Mouse (Mus musculus) gastrocnemius, adult 2 months (tissue): ENCODE results near the gene Rtf2. TPM values are rescaled to one million over a fixed set of nuclear protein-coding genes. Genes with fewer than 3 reads are reported as not detected.
A peak's percentile ranks its signal among the peaks of the same experiment; 100 is the strongest.

Source experiments
- DNase-seq: peaks from one replicate; pipeline ENCODE4 v3.0.0; 2022
- H3K27ac ChIP-seq: fragments of 200-600 bp; 2 replicates; pipeline ENCODE4 v1.8.1; 2022; ENCODE audit warnings: mild to moderate bottlenecking
- H3K4me3 ChIP-seq: fragments of 200-600 bp; 2 replicates; pipeline ENCODE4 v1.8.1; 2022; ENCODE audit warnings: mild to moderate bottlenecking, moderate library complexity
- CTCF ChIP-seq: fragments of 200-600 bp; IDR thresholded peaks from 2 replicates; pipeline ENCODE4 v1.8.1; 2022; ENCODE audit warnings: antibody characterized with exemption, mild to moderate bottlenecking, moderate library complexity
- intact Hi-C: fragments of 180-260 bp; cut with DNase I; formaldehyde crosslinking; loops from one replicate; pipeline ENCODE4 v1.15.1; 2025
- total RNA-seq, 2 experiments: library from RNA; stranded (reverse); gene quantifications; 2 replicates each; pipeline ENCODE4 v1.2.3; 2021

The Rtf2 gene
- total RNA-seq, 2 experiments from 2014 or later, result 28.1 to 29.3 TPM

DNA sequence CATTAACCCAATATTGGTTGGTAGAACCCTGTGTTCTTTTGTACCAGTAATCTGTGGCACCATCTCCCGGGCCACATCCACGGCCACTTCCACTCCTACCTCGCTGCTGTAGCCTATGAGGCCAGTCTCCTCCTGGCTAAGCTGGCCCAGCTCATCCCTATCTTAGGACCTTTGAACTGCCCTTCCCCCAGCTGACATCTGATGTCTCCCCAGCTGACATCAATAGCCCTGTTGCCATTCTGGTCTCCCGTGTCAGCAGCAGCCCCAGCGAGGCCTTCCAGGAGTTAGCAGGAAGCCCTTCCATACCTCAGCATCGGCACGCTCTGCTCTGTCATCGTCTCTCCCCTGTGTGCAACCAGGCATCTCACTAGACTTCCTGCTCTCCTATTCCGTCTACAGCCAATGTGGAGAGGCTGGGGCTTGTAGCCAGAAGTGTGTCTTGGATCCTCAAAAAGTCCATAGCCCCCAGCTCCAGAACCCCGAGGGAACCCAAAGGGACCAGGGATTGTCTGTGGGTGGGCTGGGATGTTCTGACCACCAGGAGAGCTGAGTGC, 36.4 kb downstream of the Rtf2 start:
- peak overlapping the region; percentile 52 for H3K4me3 ChIP-seq

DNA sequence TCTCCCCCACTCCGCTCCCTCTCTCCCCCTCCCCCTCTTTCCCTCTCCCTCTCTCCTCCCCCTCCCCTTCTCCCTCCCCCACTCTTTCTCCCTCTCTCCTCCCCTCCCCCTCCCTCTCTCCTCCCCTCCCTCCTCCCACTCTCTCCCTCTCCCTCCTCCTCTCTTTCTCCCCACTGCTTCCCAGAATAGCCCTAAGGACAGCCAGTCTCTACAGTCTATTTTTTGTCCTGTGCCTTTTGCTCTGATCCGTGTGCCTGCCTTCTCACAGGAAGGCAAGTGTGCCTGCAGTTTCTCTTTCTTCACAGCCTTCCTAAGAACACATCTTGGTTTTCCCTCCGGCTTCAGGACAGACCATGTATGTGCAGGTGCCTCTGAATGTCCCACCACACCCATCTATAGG, 37.0 kb downstream of the Rtf2 start:
- peak overlapping the region; percentile 67 for H3K4me3 ChIP-seq
- H3K27ac ChIP-seq, result peak overlapping the region; percentile 91
- intact Hi-C loops, result loop anchor here (2.0 to 10.0 kb wide), 2 partner anchors 23 to 607 kb away; no protein-coding TSS in a partner anchor
- no peak for DNase-seq
- TF ChIP-seq CTCF, result no peak

More for the DNA sequence above, 36.4 kb downstream of the Rtf2 start:
- H3K27ac ChIP-seq, result peak overlapping the region; percentile 91
- DNase-seq, result peak; percentile 77
- intact Hi-C loops, result loop anchor here (2.0 to 10.0 kb wide), 2 partner anchors 24 to 608 kb away; no protein-coding TSS in a partner anchor
- no peak for TF ChIP-seq CTCF

DNA sequence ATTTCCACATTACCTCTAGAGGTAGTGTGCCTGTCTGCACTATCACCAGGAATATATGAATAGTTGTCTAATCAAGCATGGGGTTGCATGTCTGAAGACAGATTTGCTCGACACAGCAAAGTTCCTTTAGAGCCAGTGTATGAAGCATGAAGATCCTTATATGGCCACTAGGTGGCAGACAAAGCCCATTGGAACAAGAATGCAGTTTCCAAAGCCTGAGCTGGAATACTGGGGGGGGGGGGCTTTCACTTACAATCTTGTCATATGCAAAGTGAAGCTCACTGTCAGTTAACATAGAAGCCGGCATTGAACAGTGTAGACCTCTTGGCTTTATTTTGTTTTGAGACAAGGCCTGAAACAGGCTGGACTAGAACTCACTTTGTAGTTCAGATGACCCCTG, 37.5 kb downstream of the Rtf2 start:
- intact Hi-C loops, result loop anchor here (1.0 to 10.0 kb wide), 3 partner anchors 23 to 607 kb away; no protein-coding TSS in a partner anchor
- Histone ChIP-seq H3K27ac (peak overlapping the region; percentile 91), H3K4me3 (peak overlapping the region; percentile 67)
- peak; percentile 78 for TF ChIP-seq CTCF
- DNase-seq, result no peak

DNA sequence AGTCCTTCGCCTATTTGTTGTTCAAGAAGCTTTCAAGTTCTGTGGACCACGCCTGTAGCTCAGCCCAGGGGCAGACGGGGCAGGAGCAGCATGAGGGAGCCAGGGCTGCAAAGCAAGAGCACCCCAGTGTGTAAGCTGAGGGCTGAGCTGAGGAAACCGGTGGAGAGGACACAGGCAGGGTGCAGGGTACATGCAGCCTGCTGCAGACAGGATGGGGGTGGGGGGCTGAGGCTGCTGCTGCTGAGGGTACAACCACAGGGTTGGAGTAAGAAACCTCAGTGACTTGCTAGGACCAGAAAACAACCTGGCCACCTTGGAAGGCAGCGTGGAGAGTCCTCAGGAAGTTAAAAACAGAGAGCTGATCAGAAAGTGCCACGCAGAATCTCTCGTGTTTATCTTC, 39.9 kb downstream of the Rtf2 start:
- Histone ChIP-seq H3K4me3 (no peak overlapping the region), H3K27ac (no peak overlapping the region)
- intact Hi-C loops, result no loop called here
- no peak for DNase-seq
- TF ChIP-seq CTCF, result no peak

DNA sequence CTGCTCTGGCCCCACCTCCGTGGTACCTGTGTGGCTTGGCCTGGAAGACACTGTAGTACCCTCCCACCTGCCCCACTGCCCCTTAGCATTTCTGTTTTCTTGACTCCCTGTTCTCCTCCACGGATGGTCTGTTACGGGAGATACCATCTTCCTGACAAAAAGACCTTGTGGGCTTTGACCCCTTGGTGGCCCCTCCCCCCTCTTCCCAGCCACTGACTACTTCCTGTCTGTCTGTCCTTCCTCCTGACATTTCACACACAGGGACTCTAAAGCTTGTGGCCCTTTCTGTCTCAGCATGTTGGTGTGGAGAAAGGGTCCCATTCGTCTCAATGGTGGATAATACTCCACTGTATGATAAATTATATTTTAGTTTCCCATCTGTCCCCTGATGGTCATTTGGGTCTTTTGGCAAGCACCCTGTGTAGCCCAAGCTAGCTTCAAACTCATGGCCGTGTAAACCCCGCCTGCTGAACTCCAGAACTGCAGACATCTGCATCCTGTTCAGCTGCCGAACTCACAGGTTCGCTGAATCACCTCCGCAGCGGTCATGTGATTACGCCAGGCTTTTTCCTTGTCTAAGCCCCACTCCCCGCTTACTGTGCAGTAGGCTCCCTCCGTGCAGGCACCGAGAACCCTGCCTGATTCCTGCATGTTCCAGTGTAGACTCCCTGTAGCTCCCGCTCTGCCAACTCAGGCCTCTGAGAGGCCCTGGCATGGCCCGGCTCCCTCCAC, 41.5 kb downstream of the Rtf2 start:
- DNase-seq, result no peak
- no peak overlapping the region for H3K4me3 ChIP-seq
- no peak overlapping the region for H3K27ac ChIP-seq
- no peak for TF ChIP-seq CTCF
- intact Hi-C loops, result no loop called here

DNA sequence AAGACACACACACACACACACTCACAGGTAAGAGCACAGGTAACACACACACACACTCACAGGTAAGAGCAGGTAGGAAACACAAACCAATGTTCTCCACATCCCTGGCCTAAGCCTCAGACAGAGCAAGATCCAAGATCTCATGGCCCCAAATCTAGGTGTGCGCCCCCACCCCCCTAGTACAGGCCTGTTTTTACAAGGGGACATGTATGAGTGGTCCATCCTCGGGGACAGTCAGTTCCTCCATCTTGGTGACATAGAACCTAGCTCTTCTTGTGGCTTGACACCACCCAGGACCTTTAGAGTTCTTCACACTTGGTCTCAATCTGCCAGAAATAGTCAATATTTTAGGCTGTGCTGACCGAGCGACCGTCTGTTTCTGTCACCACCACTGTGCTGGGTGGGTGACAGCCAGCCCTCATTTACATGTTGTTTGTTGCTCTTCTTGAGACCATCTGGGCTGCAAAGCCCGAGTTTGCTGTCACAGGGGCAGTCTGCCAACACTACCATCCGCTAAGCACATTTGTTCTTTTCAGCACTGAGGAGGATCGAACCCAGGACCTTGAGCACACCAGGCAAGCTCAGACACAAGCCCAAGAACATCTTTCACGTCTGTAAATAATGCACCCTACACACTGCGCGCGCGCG, 43.5 kb downstream of the Rtf2 start:
- no peak for DNase-seq
- intact Hi-C loops, result no loop called here
- no peak overlapping the region for H3K4me3 ChIP-seq
- H3K27ac ChIP-seq, result no peak overlapping the region
- TF ChIP-seq CTCF, result no peak

DNA sequence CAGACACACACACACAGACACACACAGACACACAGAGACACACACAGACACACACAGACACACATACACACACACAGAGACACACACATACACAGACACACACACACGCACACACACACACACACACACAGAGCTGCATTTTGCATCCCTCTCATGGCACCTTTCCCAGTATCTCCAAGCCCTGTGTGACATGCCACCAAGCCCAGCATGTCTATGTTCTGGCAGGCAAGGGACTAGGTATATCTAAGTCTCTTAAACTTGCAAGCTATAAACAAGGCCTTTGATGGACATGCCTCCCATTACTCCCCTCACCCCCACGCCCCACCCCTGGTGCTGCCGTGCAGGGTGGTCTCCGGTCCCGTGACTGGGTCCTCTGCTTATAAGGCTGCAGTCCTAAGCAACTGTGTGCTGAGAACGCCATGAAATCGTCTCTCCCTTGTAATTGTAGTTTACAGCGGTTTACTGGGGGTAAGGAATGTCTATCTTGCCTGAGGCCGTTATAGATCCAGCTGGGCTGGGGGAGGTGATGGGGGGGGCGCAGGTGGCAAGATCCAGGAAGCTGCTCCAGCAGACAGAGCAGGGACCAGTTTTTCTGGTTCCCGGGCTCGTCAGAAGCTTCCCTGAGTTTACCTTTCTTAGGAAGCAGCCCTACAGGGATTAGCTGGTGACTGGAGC, 44.5 kb downstream of the Rtf2 start:
- Histone ChIP-seq H3K4me3 (no peak overlapping the region), H3K27ac (no peak overlapping the region)
- DNase-seq, result no peak
- intact Hi-C loops, result no loop called here
- TF ChIP-seq CTCF, result no peak

DNA sequence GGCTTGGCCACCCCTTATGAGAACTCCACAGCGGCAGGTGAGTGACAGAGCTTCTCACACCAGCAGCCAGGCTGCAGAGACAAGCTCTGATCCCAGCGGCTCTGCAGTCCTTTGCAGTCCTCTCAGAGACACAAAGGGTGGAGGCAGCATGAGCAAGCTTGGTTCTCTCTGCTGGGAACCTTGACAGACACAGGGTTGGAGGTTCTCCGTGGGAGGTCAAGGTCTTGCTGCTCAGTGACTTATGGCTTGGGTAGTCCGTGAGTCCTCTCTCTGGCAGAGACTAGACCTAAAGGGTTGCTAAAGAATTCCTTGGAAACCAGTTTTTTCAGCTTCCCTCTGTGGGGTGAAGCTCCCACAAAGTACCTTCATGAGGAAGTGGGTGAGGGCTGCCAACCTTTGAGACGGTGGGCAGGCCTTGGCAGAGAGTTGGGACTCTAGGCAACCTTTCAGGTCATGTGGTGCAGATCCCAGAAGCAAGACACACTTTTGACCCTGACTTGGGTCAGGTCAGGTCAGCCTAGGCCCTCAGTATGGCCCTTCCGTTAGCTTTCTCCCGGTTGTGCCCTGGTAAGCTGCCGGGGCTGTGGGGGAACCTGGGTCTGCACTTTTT, 56.5 kb downstream of the Rtf2 start:
- Histone ChIP-seq H3K4me3 (no peak overlapping the region), H3K27ac (no peak overlapping the region)
- TF ChIP-seq CTCF, result no peak
- DNase-seq, result no peak
- intact Hi-C loops, result no loop called here

DNA sequence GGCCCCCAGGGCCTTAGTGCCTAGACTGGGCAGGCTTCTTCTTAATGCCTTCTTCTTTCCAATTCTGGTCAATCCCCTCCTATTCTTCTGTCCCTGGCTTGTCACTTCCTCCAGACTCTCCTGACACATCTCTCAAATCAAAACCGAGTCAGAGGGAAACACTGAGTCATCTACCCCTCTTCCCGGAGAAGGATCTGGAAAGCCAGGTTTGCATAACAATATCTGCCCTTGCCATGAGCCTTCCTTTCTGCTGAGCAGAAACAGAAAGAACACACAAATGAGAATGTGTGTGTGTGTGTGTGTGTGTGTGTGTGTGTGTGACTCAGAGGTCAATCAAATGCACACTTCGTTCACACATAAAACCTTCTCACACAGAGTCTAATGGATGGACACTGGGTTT, 58.5 kb downstream of the Rtf2 start:
- Histone ChIP-seq H3K4me3 (no peak overlapping the region), H3K27ac (no peak overlapping the region)
- DNase-seq, result no peak
- intact Hi-C loops, result no loop called here
- TF ChIP-seq CTCF, result no peak

DNA sequence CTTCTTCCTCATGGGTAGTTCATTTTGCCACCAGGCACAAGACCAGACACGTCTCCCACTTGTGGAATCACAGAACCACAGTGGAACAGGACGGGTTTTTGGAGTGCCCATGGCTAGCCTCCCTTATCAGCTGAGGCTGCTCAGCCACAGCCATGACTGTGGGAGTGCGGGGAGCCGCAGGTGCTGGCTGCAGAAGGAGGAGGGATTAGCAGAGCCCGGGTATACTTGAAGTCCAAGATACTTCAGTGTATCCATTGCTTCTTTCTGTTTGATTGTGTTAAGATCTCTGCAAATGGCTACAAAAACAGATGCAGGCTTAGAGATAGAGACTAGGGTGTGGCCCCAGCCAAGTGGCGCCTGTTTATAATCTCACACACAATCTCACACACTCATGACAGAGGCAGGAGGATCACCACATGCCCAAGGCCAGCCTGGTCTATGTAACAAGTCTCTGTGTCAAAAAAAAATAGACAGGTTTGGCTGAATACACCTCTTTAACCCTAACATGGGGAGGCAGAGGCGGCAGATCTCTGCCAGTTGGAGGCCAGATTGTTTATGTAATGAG, 60.5 kb downstream of the Rtf2 start:
- Histone ChIP-seq H3K4me3 (no peak overlapping the region), H3K27ac (no peak overlapping the region)
- DNase-seq, result no peak
- no peak for TF ChIP-seq CTCF
- intact Hi-C loops, result loop anchor here (2.0 kb wide), 2 partner anchors 24 to 280 kb away; no protein-coding TSS in a partner anchor

DNA sequence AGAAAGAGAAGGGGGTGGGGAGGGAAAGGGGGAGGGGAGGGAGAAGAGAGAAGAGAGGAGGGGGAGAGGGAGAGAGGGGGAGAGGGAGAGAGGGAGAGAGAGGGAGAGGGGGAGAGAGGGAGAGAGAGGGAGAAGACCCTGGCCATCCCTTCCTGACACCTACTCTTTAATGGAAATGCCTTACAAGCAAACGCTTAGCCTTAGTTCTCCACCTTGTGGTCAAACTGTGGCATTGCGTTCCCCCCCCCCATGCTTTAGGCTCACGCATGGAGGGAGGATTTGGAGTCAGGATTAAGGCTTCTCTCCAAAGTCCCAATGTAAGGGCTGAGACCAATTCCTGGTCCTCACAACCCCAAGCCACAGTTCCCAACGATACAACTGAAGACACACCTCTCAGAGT, 61.0 kb downstream of the Rtf2 start:
- no peak overlapping the region for H3K4me3 ChIP-seq
- no peak overlapping the region for H3K27ac ChIP-seq
- peak; percentile 75 for TF ChIP-seq CTCF
- DNase-seq, result peak; percentile 20
- intact Hi-C loops, result loop anchor here (2.0 kb wide), 2 partner anchors 25 to 281 kb away; no protein-coding TSS in a partner anchor

DNA sequence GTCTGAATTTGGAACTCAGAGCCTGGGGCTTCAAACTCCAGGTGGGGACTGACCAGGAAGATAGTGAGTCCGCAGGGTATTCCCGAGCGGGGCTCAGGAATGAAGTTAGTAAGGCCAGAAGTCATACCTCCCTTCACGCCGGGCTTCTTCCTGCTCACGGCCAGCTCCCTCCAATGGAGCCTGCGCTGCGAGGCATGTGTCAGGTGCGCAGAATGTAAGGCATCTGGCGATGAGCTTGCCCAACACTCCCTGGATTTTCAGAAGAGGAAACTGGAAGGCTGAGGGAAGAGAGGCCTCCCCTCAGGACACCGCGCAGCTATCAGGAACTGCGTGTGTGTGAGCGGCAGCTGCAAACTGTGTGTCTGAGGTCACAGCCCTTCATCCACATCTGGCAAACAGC, 61.8 kb downstream of the Rtf2 start:
- Histone ChIP-seq H3K27ac (no peak overlapping the region), H3K4me3 (no peak overlapping the region)
- intact Hi-C loops, result no loop called here
- no peak for TF ChIP-seq CTCF
- no peak for DNase-seq
